Mouse (Mus musculus) midbrain, embryonic 12.5 days (tissue): Measurements from ENCODE around the gene Slc22a23. TPM values are rescaled to one million over a fixed set of nuclear protein-coding genes. Genes with fewer than 3 reads are reported as not detected.

ENCODE experiments used
- ATAC-seq: fragments of 200-750 bp; cut with Nextera tagmentation; 2 replicates; pipeline ENCODE4 v1.8.0; 2017; ENCODE audit warnings: low read depth, moderate TSS enrichment, moderate library complexity; ENCODE audit not compliant: low FRiP score
- H3K27ac ChIP-seq: fragments of 300-500 bp; sonication (generic); replicated peaks from 2 replicates; pipeline ENCODE4 v1.5.1; 2016; ENCODE audit warnings: mild to moderate bottlenecking
- H3K27me3 ChIP-seq: fragments of 300-500 bp; sonication (generic); 2 replicates; pipeline ENCODE4 v1.6.1; 2016; ENCODE audit warnings: mild to moderate bottlenecking
- H3K36me3 ChIP-seq: fragments of 300-500 bp; sonication (generic); 2 replicates; pipeline ENCODE4 v1.6.1; 2016
- H3K4me1 ChIP-seq: fragments of 300-500 bp; sonication (generic); 2 replicates; pipeline ENCODE4 v1.6.1; 2016
- H3K4me2 ChIP-seq: fragments of 300-500 bp; sonication (generic); replicated peaks from 2 replicates; pipeline ENCODE4 v1.6.1; 2016; ENCODE audit warnings: mild to moderate bottlenecking, moderate library complexity
- H3K4me3 ChIP-seq: fragments of 300-500 bp; sonication (generic); 2 replicates; pipeline ENCODE4 v1.5.1; 2016; ENCODE audit warnings: mild to moderate bottlenecking
- H3K9ac ChIP-seq: fragments of 300-500 bp; sonication (generic); replicated peaks from 2 replicates; pipeline ENCODE4 v1.6.1; 2016; ENCODE audit warnings: mild to moderate bottlenecking, moderate library complexity
- H3K9me3 ChIP-seq: fragments of 300-500 bp; sonication (generic); 2 replicates; pipeline ENCODE4 v1.6.1; 2016; ENCODE audit warnings: mild to moderate bottlenecking
- WGBS: fragments of 180-500 bp; shearing (Covaris S2); methylation state at CpG from one replicate; pipeline ENCODE4 v1.1.7; 2016; 5-methylcytosine and 5-hydroxymethylcytosine counted together
- polyA plus RNA-seq: library from polyadenylated mRNA; unstranded; fragments of >200 nt; fragmentation: Nextera tagmentation; extraction: Ambion mirVana; gene quantifications from 2 replicates; pipeline ENCODE4 v1.2.1, GENCODE M21; 2016

Gene Slc22a23
- polyA plus RNA-seq, 1 experiment from 2014 or later, result 24.3 TPM

DNA sequence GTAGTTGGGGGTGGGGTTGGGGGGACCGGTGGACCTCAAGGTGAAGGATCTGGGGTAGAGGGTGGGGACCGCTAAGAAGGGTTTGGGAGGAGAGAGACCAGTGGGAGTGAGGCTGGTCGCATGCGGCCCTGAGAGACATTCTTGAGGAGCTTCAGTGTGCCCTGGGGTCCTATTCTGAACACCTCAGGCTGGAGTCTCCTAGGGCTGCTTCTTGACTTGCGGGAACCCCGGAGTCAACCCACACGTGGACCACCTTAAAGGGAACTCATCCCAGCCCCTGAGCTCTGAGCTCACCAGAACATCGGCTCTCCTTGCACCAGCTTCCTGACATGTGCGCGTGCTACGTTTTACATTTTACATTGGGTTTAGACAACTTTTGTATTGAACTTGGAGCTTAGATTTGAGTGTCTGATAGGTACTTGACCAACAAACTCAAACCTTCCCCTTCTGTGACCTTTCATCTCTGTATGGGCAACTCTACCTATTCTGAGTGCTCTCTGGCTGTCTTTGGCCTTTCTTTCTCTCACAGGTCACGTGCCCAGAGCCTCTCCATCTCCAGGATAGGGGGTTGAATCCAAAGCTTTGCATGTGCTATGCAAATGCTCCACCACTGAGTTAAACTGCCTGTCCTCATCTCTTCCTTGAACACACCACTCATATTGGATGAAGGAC is 181.5 kb downstream of the Slc22a23 start:
- H3K4me2 ChIP-seq, result peak overlapping the region; percentile 66
- peak overlapping the region; percentile 63 for H3K9ac ChIP-seq
- no peak for ATAC-seq
- H3K27me3 ChIP-seq, result no peaks in the 10 kb centered on the region
- H3K4me3 ChIP-seq, result peak overlapping the region; percentile 65
- H3K9me3 ChIP-seq, result no peaks in the 10 kb centered on the region
- H3K27ac ChIP-seq, result peak overlapping the region; percentile 82
- H3K4me1 ChIP-seq, result peaks cover 11% of the 10 kb centered on the region
- 44% methylated on average over 12 of the region's 12 CpGs for WGBS
- H3K36me3 ChIP-seq, result peaks cover 11% of the 10 kb centered on the region

DNA sequence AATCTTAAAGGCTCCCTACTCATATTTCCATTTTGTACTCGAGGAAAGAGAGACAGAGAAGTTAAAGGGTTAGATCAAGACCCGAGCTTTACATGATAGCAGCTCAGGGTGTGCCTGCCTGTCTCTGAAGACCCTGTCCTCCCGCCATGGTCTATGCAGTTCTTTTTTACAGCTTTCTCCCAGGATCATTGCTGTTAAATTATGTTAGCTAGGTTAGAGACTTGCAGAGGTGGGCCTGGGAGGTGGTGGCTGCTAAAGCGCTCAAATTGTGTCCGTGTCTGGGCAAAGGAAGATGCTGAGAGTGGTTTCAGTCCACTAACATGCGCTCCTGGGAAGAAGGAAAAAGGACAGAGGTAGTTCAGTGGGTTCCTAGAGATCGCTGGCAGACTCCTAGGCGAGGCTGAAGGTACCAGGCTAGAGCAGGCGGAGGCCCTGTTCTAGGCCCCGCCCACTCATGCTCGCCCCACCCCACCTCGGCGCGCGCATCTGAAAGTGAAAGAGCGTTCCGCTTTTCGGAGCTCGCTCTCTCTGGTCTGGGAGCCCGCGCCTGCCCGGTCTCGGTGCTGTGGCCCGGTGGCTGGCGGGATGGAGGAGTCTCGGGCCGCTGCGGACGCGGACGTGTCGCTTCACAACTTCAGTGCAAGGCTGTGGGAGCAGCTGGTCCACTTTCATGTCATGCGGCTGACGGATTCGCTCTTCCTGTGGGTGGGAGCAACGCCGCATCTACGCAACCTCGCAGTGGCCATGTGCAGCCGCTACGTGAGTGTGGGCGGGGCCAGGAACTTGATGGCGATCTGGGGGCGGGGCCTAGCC is 182.3 kb downstream of the Slc22a23 start, which contains the start of gene Psmg4:
Gene Psmg4 (plus strand): TSS at position 474 of the 813 bp plus-strand sequence.
- H3K4me1 ChIP-seq, result peaks cover 11% of the 10 kb centered on the region
- 0 out of 2 replicates have a peak, but pooled peaks cover 2% of the 10 kb centered on the region for H3K9me3 ChIP-seq
- peak within 1 kb of the TSS; percentile 65 for H3K4me3 ChIP-seq
- WGBS, result 4% methylated on average over 44 of the region's 44 CpGs
- peak within 1 kb of the TSS; percentile 63 for H3K9ac ChIP-seq
- ATAC-seq, result peak; percentile 96
- peaks cover 11% of the 10 kb centered on the region for H3K36me3 ChIP-seq
- H3K27ac ChIP-seq, result peak within 1 kb of the TSS; percentile 82
- H3K27me3 ChIP-seq, result no peaks in the 10 kb centered on the region
- H3K4me2 ChIP-seq, result peak within 1 kb of the TSS; percentile 66

DNA sequence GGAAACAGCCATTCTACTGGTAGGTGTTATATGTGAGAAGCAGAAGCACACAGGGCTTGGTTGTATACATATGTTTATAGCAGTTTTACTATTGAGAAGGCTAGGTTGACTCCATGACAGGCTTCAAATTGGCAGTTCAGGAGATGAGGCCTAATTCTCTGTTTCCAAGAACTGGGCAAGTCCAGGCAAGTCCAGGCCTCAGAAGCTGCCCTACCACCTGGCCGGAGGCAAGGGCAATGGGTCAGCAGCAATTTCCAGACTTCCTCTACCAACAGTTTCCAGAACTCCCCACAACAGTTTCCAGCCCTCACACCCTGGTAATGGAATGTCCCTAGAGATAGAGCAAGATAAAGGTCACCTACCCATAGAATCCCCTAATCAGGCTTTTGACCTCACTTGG is 185.1 kb downstream of the Slc22a23 start:
- H3K9me3 ChIP-seq, result 0 out of 2 replicates have a peak, but pooled peaks cover 2% of the 10 kb centered on the region
- H3K4me3 ChIP-seq, result no peak overlapping the region
- WGBS, result 94% methylated on average over 1 of the region's 1 CpGs
- peaks cover 19% of the 10 kb centered on the region for H3K4me1 ChIP-seq
- H3K9ac ChIP-seq, result no peak overlapping the region
- ATAC-seq, result no peak
- no peaks in the 10 kb centered on the region for H3K36me3 ChIP-seq
- no peak overlapping the region for H3K27ac ChIP-seq
- no peaks in the 10 kb centered on the region for H3K27me3 ChIP-seq
- H3K4me2 ChIP-seq, result no peak overlapping the region

DNA sequence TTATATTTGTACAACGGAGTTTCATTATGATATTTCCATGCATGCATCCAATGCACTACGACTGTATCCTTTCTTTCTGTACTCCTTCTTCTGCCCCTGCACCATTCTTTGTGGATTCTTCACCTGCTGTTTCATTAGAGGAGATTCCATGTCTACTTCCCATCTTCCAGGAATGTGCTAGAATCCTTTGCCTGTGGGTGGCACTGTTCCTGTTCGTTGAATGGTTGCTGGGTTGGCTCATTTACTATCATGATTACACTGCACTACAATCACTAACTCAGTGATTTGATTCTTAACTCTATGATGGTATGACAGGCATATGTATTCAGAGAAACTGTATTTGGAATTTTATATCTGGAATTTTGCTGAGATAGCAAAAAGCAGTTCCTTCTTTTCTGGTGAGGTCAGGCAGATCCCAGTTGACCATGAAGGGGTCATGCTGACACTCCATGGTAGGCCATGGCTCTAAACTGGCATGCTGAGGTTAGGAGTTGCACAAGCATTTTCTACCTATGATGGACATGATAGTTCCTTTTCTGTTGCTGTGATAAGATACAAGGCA is 187.3 kb downstream of the Slc22a23 start:
- no peak for ATAC-seq
- Histone ChIP-seq H3K27me3 (no peaks in the 10 kb centered on the region), H3K4me2 (no peak overlapping the region), H3K36me3 (no peaks in the 10 kb centered on the region), H3K4me3 (no peak overlapping the region), H3K27ac (no peak overlapping the region), H3K4me1 (peaks cover 26% of the 10 kb centered on the region), H3K9ac (no peak overlapping the region), H3K9me3 (0 out of 2 replicates have a peak, but pooled peaks cover 2% of the 10 kb centered on the region)
- WGBS, result 94% methylated on average over 3 of the region's 3 CpGs

DNA sequence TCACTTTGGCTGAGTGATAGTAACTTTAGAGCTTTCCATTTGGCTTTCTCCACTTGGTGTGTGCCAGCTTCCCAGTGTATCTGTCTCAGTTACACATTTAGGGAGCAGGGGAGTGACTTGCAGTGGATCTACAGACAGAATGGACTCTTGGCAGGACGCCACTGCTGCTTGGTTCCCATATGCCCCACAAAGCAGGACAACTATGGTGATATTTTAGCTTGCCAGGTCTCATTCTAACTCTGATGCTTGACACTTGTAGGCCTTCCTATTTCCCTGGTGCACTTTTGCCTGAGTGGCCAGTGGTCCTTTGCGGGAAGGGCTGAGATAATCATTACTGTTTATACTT is 188.2 kb downstream of the Slc22a23 start:
- 82% methylated on average over 2 of the region's 2 CpGs for WGBS
- H3K9ac ChIP-seq, result no peak overlapping the region

DNA sequence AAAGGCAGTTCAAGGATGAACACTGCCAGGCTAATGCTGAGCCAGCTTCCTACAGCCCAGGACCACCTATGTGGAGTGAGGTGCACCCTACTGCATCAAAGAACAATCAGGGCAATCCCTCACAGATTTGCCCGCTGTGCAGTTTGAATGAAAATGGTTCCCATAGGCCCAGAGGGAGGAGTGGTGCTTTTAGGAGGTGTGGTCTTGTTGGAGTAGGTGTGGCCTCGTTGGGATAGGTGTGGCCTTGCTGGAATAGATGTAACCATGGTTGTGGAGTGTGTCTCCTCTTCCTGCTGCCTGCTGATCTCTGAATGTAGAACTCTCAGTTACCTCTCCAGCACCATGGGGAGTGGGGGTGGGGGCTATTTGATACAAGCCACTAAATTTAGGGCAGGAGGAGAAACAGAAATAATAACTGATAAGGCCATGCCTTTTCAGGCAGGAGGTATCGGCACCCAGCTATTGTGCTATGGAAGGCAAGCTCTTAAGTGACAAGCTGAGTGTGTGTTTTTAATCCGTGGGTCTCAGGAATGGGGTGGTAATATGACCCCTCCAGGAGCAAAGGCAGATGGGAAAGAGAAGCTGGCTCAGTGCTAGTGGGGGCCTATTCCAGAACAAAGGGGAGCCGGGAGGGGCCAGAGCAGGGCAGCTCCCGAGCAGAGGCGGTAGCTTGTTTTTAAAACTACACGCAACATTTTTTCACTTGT is 188.7 kb downstream of the Slc22a23 start:
- Histone ChIP-seq H3K4me3 (no peak overlapping the region), H3K9ac (no peak overlapping the region), H3K9me3 (0 out of 2 replicates have a peak, but pooled peaks cover 2% of the 10 kb centered on the region), H3K36me3 (no peaks in the 10 kb centered on the region), H3K4me2 (no peak overlapping the region), H3K27me3 (no peaks in the 10 kb centered on the region), H3K27ac (no peak overlapping the region), H3K4me1 (peaks cover 21% of the 10 kb centered on the region)
- 63% methylated on average over 8 of the region's 8 CpGs for WGBS
- no peak for ATAC-seq

More for the DNA sequence above, 188.2 kb downstream of the Slc22a23 start:
- no peak overlapping the region for H3K4me3 ChIP-seq
- peaks cover 21% of the 10 kb centered on the region for H3K4me1 ChIP-seq
- no peak for ATAC-seq
- H3K4me2 ChIP-seq, result no peak overlapping the region
- no peak overlapping the region for H3K27ac ChIP-seq
- H3K9me3 ChIP-seq, result 0 out of 2 replicates have a peak, but pooled peaks cover 2% of the 10 kb centered on the region
- no peaks in the 10 kb centered on the region for H3K27me3 ChIP-seq
- no peaks in the 10 kb centered on the region for H3K36me3 ChIP-seq

DNA sequence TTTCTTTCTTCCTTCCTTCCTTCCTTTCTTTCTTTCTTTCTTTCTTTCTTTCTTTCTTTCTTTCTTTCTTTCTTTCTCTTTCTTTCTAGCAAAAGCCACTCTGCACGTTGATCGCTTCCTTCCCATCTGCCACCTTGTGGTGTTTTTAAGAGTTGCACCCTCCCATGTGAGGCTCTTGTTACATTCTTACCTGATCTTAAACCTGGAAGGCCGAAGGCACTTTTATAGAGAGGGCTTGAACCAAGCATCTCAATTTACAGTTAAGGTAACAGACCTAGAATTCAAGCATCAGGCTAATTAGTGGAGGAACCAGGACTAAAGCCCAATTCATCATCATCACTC is 190.1 kb downstream of the Slc22a23 start:
- H3K4me2 ChIP-seq, result peak overlapping the region; percentile 36
- H3K27me3 ChIP-seq, result no peaks in the 10 kb centered on the region
- peaks cover 30% of the 10 kb centered on the region for H3K4me1 ChIP-seq
- 0 out of 2 replicates have a peak, but pooled peaks cover 2% of the 10 kb centered on the region for H3K9me3 ChIP-seq
- 30% methylated on average over 3 of the region's 3 CpGs for WGBS
- H3K36me3 ChIP-seq, result no peaks in the 10 kb centered on the region
- H3K4me3 ChIP-seq, result no peak overlapping the region
- no peak overlapping the region; the same call in 1 of the 2 replicates for H3K9ac ChIP-seq
- peak overlapping the region; percentile 74; the same call in 1 of the 2 replicates for H3K27ac ChIP-seq
- ATAC-seq, result no peak

DNA sequence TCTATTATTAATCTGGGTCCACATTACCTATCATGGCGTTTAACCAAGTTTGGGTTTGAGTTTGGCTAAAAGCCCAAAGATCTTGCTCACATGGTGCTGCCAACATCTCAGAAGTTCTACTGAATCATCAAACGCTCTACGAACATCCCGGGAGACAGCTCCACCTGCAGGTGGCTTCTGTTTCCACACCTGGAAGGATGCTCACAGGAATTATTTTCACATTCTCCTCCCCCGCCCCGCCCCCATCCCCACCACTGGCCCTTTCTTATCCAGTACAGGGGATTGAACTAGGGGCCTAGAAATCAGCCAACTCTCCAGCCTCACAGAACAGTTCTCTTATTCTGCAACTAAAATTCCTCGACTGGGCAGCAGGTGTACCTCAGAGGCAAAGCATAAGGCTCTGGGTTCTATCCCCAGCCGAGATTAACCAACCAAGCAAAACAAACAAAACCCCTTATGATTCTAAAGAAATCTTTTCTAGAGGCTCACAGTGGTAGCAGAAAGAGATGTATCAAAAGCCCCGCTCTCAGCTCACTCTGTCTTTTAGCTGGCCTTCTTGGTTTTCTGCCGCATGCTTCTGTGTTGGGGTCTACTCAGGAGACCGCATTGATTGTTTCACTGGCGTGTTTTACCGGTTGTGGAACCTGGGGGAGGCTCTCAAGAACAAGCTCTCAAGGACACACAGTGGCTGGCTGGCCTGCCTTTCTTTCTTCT is 190.6 kb downstream of the Slc22a23 start:
- H3K4me2 ChIP-seq, result peak overlapping the region; percentile 36
- 49% methylated on average over 13 of the region's 13 CpGs for WGBS
- H3K9me3 ChIP-seq, result 0 out of 2 replicates have a peak, but pooled peaks cover 2% of the 10 kb centered on the region
- 0 out of 2 replicates have a peak, but pooled peaks have one; percentile 35 for ATAC-seq
- no peaks in the 10 kb centered on the region for H3K27me3 ChIP-seq
- H3K4me3 ChIP-seq, result no peak overlapping the region
- no peak overlapping the region; the same call in 1 of the 2 replicates for H3K9ac ChIP-seq
- H3K36me3 ChIP-seq, result no peaks in the 10 kb centered on the region
- H3K4me1 ChIP-seq, result peaks cover 35% of the 10 kb centered on the region
- peak overlapping the region; percentile 74 for H3K27ac ChIP-seq

DNA sequence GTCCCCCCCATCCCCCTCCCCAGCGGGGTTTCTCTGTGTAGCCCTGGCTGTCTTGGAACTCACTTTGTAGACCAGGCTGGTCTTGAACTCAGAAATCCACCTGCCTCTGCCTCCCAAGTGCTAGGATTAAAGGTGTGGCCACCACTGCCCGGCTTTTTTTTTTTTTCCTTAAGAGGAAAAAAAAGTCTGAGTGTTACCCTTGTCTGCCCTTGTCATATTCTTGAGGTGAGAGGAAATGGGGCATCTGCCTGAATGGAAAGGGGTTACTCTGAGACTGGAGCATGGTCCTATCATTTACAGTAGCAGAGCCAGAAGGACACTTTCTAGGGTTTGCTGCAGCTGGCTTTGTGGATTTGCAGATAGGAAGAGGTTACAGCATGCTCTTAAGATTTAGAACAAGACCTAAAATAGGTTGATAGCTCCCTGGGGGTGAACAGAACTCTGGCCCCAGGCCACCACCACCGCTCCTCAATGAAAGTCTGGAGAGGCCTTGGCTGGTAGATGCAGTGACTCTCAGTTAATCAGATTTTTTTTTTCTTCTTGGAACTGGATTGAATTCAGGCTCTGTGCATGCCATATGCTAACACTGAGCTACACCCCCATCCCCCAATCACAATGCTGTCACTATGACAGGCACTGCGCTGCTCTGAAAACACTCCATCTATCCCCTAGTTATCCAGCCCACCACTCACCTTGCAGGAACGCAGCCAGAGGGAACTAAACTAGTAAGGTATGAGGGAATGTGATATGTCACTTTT is 191.5 kb downstream of the Slc22a23 start:
- H3K27me3 ChIP-seq, result no peaks in the 10 kb centered on the region

DNA sequence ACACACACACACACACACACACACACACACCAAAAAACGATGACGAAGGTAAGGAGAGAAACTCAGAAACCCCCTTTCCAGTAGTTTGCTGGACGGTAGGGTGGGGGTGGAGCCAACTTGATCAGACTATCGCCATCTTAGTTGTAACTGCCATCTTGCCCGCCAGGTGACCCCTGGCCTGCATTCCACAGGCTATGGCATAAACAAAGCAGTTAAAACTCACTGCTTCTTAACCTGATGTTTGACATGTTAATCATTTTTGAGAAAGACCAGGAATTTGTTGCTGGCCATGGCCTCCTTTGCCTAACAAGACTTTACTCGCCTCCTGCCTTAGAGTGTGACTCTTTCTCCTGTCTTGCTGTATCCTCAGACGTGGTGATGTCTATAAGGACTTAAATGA is 192.3 kb downstream of the Slc22a23 start:
- no peak for ATAC-seq
- Histone ChIP-seq H3K36me3 (no peaks in the 10 kb centered on the region), H3K4me1 (peaks cover 46% of the 10 kb centered on the region), H3K4me3 (no peak overlapping the region), H3K27ac (no peak overlapping the region), H3K4me2 (no peak overlapping the region), H3K9ac (no peak overlapping the region), H3K27me3 (no peaks in the 10 kb centered on the region), H3K9me3 (no peaks in the 10 kb centered on the region)
- WGBS, result 72% methylated on average over 7 of the region's 7 CpGs

More for the DNA sequence above, 191.5 kb downstream of the Slc22a23 start:
- ATAC-seq, result no peak
- Histone ChIP-seq H3K27ac (peak overlapping the region; percentile 74; the same call in 1 of the 2 replicates), H3K9ac (no peak overlapping the region), H3K36me3 (no peaks in the 10 kb centered on the region), H3K4me1 (peaks cover 39% of the 10 kb centered on the region), H3K4me2 (no peak overlapping the region), H3K4me3 (no peak overlapping the region), H3K9me3 (0 out of 2 replicates have a peak, but pooled peaks cover 2% of the 10 kb centered on the region)
- WGBS, result 78% methylated on average over 5 of the region's 5 CpGs
